13 mouse cellular contexts compared by ENCODE assay signal in genomic region chr6:37414576-37414975, GRCm38 (mm10). TPM values are rescaled to one million over a fixed set of nuclear protein-coding genes. Genes with fewer than 3 reads are reported as not detected.
DNase-seq lines count a peak whose midpoint lies in the region; ATAC-seq and TF ChIP-seq lines count a peak whose summit lies in the region.
"Had no signal": no experiment of that assay in that cellular context is flagged by ENCODE, and none has a peak within 500 bp of the region (broad histone marks: within the 10 kb centered on the region; RNA-seq: fewer than 3 reads in every experiment).

No protein-coding gene starts in this region.

- no peak for ATAC-seq in hindbrain, embryonic 12.5 days (ENCODE audit: low FRiP score)
- ATAC-seq in hindbrain, embryonic 16.5 days, result no peak
- ATAC-seq in lung, postnatal 0 days, result peak; percentile 66
- no peak for ATAC-seq in intestine, embryonic 15.5 days
- no peak for ATAC-seq in activated CD4-positive, CD25-positive, alpha-beta regulatory T cell, adult 4 months
- ATAC-seq: CD4-positive, CD25-positive, alpha-beta regulatory T cell, adult 4 months; forebrain, embryonic 14.5 days had no signal

- TF ChIP-seq EP300 in lung, postnatal 0 days (IDR thresholded peaks at IDR 0.05), result no peak

- peaks cover 11% of the 10 kb centered on the region for H3K4me1 ChIP-seq in hindbrain, embryonic 12.5 days
- 0 out of 2 replicates have a peak, but pooled peaks cover 3% of the 10 kb centered on the region for H3K4me1 ChIP-seq in hindbrain, embryonic 16.5 days (ENCODE audit: control insufficient read depth, insufficient read depth, low read depth, low read length)
- peaks cover 12% of the 10 kb centered on the region for H3K4me1 ChIP-seq in lung, postnatal 0 days (ENCODE audit: insufficient read depth, low read depth, low read length)
- H3K4me1 ChIP-seq in intestine, embryonic 15.5 days (replicated peaks), result peaks cover 27% of the 10 kb centered on the region
- H3K4me1 ChIP-seq: midbrain, embryonic 12.5 days had no signal

- 89% methylated on average over 10 of the region's 10 CpGs for WGBS in hindbrain, embryonic 12.5 days
- 97% methylated on average over 10 of the region's 10 CpGs for WGBS in hindbrain, embryonic 16.5 days
- 58% methylated on average over 10 of the region's 10 CpGs for WGBS in lung, postnatal 0 days
- WGBS in intestine, embryonic 15.5 days, result 81% methylated on average over 10 of the region's 10 CpGs

- H3K27me3 ChIP-seq in hindbrain, embryonic 12.5 days, result no peaks in the 10 kb centered on the region
- H3K27me3 ChIP-seq in hindbrain, embryonic 16.5 days (replicated peaks; ENCODE audit: control insufficient read depth, insufficient read depth, low read length), result no peaks in the 10 kb centered on the region
- no peaks in the 10 kb centered on the region for H3K27me3 ChIP-seq in lung, postnatal 0 days (replicated peaks; ENCODE audit: insufficient read depth, low read length)
- H3K27me3 ChIP-seq in intestine, embryonic 15.5 days (replicated peaks), result no peaks in the 10 kb centered on the region
- H3K27me3 ChIP-seq: midbrain, embryonic 12.5 days had no signal

- no peaks in the 10 kb centered on the region for H3K36me3 ChIP-seq in hindbrain, embryonic 12.5 days
- H3K36me3 ChIP-seq in hindbrain, embryonic 16.5 days (ENCODE audit: control insufficient read depth, insufficient read depth, low read length), result no peaks in the 10 kb centered on the region
- no peaks in the 10 kb centered on the region for H3K36me3 ChIP-seq in lung, postnatal 0 days (ENCODE audit: insufficient read depth, low read length)
- H3K36me3 ChIP-seq in intestine, embryonic 15.5 days, result no peaks in the 10 kb centered on the region
- H3K36me3 ChIP-seq: hindbrain, embryonic 10.5 days; midbrain, embryonic 12.5 days had no signal

- H3K9ac ChIP-seq in hindbrain, embryonic 12.5 days, result no peak overlapping the region
- H3K9ac ChIP-seq in hindbrain, embryonic 16.5 days (ENCODE audit: low read depth, low read length), result no peak overlapping the region
- no peak overlapping the region for H3K9ac ChIP-seq in lung, postnatal 0 days (replicated peaks; ENCODE audit: low read depth)
- H3K9ac ChIP-seq in intestine, embryonic 15.5 days, result no peak overlapping the region
- H3K9ac ChIP-seq: midbrain, embryonic 12.5 days had no signal

- H3K27ac ChIP-seq in hindbrain, embryonic 12.5 days, result 0 out of 2 replicates have a peak overlapping the region, but pooled peaks have one; percentile 4
- H3K27ac ChIP-seq in hindbrain, embryonic 16.5 days (ENCODE audit: low read depth, low read length), result no peak overlapping the region
- peak overlapping the region; percentile 78 for H3K27ac ChIP-seq in lung, postnatal 0 days (ENCODE audit: low read length)
- H3K27ac ChIP-seq in intestine, embryonic 15.5 days, result peak overlapping the region; percentile 60; the same call in 1 of the 2 replicates
- H3K27ac ChIP-seq: hindbrain, embryonic 10.5 days; midbrain, embryonic 12.5 days had no signal

- no peak overlapping the region for H3K4me3 ChIP-seq in hindbrain, embryonic 12.5 days
- no peak overlapping the region for H3K4me3 ChIP-seq in hindbrain, embryonic 16.5 days (ENCODE audit: low read length)
- H3K4me3 ChIP-seq in lung, postnatal 0 days (ENCODE audit: low read depth, low read length), result no peak overlapping the region
- H3K4me3 ChIP-seq in intestine, embryonic 15.5 days (replicated peaks), result no peak overlapping the region
- H3K4me3 ChIP-seq: gastrocnemius, adult 2 months; hindbrain, embryonic 10.5 days; midbrain, embryonic 12.5 days had no signal

- no peak overlapping the region for H3K4me2 ChIP-seq in hindbrain, embryonic 12.5 days (replicated peaks)
- no peak overlapping the region for H3K4me2 ChIP-seq in hindbrain, embryonic 16.5 days (ENCODE audit: low read length)
- H3K4me2 ChIP-seq in lung, postnatal 0 days (replicated peaks; ENCODE audit: low read depth, low read length), result no peak overlapping the region
- H3K4me2 ChIP-seq in intestine, embryonic 15.5 days (replicated peaks), result no peak overlapping the region
- H3K4me2 ChIP-seq: midbrain, embryonic 12.5 days had no signal

- H3K9me3 ChIP-seq in hindbrain, embryonic 12.5 days (replicated peaks), result no peaks in the 10 kb centered on the region
- H3K9me3 ChIP-seq in hindbrain, embryonic 16.5 days (ENCODE audit: control insufficient read depth, low read length), result no peaks in the 10 kb centered on the region
- H3K9me3 ChIP-seq in lung, postnatal 0 days (ENCODE audit: low read length), result no peaks in the 10 kb centered on the region
- H3K9me3 ChIP-seq in intestine, embryonic 15.5 days, result no peaks in the 10 kb centered on the region
- H3K9me3 ChIP-seq: hindbrain, embryonic 10.5 days; midbrain, embryonic 12.5 days had no signal

- DNase-seq in lung, postnatal 0 days (ENCODE audit: low spot score), result no peak
- no peak for DNase-seq in lung, postnatal 25 days (ENCODE audit: low spot score)
- DNase-seq in testis, postnatal 14 days (ENCODE audit: low spot score), result no peak
- DNase-seq: adrenal gland, postnatal 36 days had no signal

- TF ChIP-seq CTCF in lung, postnatal 0 days (IDR thresholded peaks at IDR 0.05), result no peak

RNA-seq across cellular contexts. Expression of gene Creb3l2, which starts 27.4 kb away (rescaled TPM):
- polyA plus RNA-seq in hindbrain, embryonic 12.5 days (2016; fragmentation: Nextera tagmentation; extraction: Ambion mirVana), result 14.9 and 16.7 TPM in 2 replicates
- 3.3 and 4.6 TPM in 2 replicates for polyA plus RNA-seq in hindbrain, embryonic 16.5 days (2015; fragmentation: Nextera tagmentation; extraction: Ambion mirVana)
- polyA plus RNA-seq in lung, postnatal 0 days (2015; fragmentation: Nextera tagmentation; extraction: Ambion mirVana), result 23.6 and 23.8 TPM in 2 replicates
- polyA plus RNA-seq in intestine, embryonic 15.5 days (2015; fragmentation: Nextera tagmentation; extraction: Ambion mirVana), result 15.6 and 15.8 TPM in 2 replicates
- polyA plus RNA-seq in activated CD4-positive, CD25-positive, alpha-beta regulatory T cell, adult 4 months (2017; shearing (Covaris generic)), result 1 to 10 TPM; 3.0 to 3.6 TPM
